Mouse (Mus musculus) megakaryocyte, embryonic 14.5 days (primary cell): ENCODE measurements around the gene Auts2.

ENCODE experiments used
- FLI1 ChIP-seq: IDR thresholded peaks from 2 replicates; pipeline ENCODE4 v1.6.1; 2012; ENCODE audit warnings: low read length, inconsistent platforms, mixed read lengths
- GATA1 ChIP-seq: IDR thresholded peaks from 3 replicates; pipeline ENCODE4 v1.6.1; 2012; ENCODE audit warnings: mixed read lengths, low read length, inconsistent platforms, borderline replicate concordance

- TF ChIP-seq GATA1 (no peak), FLI1 (no peak)
These were observed 586.1 kb downstream of the Auts2 start for GRCm38 (mm10) chr5:131956998-131957397.
